Mouse (Mus musculus) inflammation-experienced regulatory T-cells, adult 6 months (primary cell): Measurements from ENCODE around the gene Maml3. TPM values are rescaled to one million over a fixed set of nuclear protein-coding genes. Genes with fewer than 3 reads are reported as not detected.

Source experiments
- ATAC-seq: one replicate; pipeline ENCODE4 v1.8.0; 2017
- polyA plus RNA-seq, 3 experiments: library from polyadenylated mRNA; unstranded; fragments of 100-300 nt; shearing (Covaris generic); gene quantifications; one replicate each; pipeline ENCODE4 v1.2.1; 2017

Gene Maml3
- polyA plus RNA-seq, 3 experiments from 2014 or later, result 0.68 to 2.2 TPM; not detected in 1

DNA sequence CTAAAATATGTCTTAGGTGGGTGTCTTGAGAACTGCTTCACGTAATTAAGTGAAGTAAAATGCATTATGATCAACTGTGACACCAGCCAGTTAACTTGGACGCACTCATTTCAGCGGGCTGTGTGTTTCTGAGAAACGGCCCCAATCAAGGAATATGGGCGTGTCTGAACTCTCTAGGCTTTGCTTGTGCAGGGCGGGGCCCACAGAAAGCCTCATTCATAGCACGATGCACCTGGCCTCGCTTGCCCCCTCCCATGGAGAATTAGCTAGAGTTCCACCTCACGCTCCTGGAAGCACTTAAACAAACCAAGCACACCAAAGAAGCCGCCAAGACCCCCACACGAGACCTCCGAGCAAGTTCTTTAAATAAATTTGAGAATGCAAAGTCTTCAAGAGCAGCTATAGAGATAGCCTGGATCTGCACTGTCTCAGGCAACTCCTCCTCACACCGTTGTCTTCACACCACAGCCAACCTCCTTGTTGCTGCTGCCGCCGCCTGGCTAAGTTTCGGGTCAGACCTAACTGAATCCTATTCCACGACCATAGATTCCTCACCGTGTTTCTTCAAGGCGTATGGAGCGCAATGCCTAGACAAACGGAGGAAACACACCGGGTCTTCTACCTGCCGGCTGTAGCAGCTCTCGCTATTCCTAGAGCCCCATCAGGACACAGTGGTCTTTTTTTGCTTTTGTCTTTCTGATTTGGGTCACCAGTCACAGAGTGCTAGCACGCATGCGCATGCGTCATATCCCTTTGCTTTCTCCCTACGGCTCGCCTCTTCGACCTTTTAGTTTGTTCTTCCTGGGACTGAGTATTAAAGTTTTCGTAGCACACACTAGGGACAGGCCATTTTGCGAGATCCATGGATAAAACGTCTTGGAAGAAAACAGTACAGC, 151.9 kb downstream of the Maml3 start:
- ATAC-seq, result no peak

DNA sequence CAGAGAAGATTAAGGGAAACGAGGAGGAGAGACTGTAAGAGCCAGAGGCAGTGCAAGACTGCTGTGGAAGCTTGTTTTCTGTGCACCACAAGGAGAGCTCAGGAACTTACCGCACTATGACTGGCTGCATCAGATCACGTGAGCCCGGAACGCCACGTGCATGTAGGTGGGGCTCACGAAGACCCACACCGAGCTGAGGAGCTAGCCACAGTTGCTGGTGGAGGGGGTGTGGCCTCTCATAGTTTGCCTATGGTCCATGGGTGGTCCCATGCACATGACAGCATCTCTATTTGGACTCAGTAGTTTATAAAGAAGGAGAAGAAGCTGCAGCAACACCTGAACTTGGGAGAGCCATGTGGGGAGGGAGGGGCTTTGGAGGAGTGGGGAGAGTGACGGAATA, 152.6 kb downstream of the Maml3 start:
- ATAC-seq, result no peak

DNA sequence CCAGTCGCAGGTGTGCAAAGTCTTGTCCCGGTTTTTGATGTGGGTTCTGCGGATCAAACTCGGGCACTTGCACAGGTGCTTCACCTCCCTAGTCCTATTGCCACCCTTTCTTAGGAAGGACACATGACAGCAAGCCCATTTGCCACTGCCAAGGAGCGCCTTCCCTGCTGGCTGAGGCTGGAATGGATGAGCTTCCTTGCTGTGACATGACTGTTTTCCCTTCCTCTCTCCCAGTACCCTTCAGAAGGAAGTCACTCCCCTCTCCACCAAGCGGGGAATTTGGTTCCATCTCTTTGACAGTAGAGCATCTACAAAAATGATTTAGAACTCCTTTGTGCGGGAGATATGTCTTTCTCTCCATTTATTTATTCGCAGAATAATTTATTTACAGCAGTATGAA, 155.2 kb downstream of the Maml3 start:
- no peak for ATAC-seq

DNA sequence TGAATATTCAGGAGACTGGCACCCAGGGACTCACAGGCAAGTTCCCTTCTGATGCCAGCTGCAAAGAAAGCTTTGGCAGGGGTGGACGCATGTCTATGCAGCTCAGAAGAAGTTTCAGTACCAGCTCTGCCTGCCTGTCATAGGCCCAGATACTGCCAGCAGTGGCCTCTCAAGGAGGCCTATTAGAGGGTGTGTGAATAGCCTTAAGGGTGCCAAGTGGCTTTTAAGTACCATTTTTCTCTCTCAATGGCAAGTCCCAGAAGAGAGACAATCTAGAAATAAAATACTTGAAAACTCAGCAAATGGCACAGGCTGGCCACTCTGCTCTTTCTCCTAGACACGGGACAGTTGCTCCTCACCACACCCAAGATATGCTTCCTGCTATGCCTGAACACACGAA, 157.7 kb downstream of the Maml3 start:
- ATAC-seq, result no peak

DNA sequence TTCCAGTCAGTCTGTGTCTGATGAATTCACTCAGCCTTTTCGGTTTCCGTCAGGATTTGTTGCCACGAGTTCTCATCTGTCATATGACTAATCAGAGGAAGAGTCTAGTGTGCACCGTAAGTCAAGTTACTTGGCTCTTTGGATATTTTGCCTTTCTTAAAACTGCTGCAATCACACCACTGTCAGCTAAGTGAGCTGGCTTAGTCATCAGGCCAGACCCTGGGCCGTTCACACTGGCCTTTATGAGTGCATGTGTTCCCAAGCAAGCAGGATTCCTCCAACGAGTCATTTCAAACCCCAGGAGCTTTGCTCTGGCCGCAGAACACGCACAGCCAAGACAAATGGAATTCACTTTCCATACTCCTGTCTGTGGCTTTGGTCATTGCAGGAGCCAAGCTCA, 161.2 kb downstream of the Maml3 start:
- ATAC-seq, result no peak

DNA sequence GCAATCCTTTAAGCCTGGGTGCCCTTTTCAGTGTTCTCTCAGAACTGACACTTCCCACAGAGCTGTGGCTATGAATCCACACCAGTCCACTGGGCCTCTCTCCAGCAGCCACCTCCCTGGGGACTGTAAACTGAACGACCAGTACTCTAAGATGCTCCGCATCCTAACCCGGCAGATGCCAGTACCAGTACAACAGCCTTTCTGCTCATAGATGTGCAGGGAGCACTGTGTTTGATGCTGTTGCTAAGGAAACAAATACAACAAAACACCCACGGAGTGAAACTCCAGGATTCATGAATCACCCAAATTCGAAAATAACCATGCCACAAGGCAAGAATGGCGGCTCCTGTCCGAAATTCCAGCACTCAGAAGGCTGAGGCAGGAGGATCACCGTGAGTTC, 163.1 kb downstream of the Maml3 start:
- no peak for ATAC-seq

DNA sequence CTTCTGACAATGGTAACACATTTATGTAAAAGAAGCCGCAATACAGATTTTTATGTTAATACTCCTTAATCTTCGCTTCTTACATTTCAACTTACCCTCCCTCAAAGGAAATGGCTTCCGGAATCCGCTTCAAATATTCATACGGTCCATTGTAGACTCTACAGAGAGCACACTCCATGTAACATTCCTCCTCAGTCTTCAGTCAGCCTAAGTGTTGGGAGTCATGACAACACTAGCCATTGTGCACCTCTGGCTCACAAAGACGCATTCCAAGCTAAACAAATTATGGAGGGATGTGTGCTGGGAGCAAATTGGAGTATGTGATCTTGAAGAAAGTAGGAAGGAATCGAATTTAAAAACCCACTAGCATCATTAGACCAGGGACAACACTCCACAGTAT, 165.0 kb downstream of the Maml3 start:
- ATAC-seq, result no peak

DNA sequence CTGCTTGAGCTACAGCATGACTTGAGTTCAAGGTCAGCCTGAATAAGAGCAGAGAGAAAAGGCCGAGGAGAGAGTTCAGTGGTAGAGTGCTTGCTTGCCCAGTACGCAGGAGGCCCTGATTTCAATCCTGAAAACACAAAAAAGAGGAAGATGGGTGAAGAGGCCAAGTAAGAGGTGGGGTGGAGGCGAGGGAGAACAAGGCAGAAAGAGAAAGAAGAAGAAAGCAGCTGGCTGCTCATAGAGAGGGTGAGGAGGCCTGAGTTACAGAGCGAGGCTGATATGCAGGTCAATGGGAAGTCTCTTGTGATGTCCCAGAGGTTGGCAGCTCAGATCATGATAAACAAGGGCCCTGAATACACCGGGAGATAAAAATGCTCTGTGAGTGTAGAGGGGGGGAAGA, 165.8 kb downstream of the Maml3 start:
- ATAC-seq, result no peak

DNA sequence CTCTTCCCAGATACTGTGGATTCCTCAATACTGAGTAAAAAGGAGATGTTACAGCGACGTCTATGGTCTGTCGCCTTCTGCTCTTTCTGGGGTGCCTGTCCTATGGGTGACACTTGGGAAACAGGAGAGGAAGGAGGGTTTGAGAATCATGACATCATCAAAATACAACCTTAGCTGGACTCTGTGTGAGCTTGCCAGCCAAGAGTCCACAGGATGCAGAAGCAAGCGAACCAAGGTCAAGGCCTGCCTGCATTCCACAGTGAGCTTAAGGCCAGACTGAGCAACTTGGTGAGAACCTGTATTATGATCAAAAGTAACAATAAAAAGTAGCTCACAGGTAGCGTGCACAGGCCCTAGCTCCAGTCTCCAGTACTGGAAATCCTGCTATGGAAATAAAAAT, 167.7 kb downstream of the Maml3 start:
- no peak for ATAC-seq

DNA sequence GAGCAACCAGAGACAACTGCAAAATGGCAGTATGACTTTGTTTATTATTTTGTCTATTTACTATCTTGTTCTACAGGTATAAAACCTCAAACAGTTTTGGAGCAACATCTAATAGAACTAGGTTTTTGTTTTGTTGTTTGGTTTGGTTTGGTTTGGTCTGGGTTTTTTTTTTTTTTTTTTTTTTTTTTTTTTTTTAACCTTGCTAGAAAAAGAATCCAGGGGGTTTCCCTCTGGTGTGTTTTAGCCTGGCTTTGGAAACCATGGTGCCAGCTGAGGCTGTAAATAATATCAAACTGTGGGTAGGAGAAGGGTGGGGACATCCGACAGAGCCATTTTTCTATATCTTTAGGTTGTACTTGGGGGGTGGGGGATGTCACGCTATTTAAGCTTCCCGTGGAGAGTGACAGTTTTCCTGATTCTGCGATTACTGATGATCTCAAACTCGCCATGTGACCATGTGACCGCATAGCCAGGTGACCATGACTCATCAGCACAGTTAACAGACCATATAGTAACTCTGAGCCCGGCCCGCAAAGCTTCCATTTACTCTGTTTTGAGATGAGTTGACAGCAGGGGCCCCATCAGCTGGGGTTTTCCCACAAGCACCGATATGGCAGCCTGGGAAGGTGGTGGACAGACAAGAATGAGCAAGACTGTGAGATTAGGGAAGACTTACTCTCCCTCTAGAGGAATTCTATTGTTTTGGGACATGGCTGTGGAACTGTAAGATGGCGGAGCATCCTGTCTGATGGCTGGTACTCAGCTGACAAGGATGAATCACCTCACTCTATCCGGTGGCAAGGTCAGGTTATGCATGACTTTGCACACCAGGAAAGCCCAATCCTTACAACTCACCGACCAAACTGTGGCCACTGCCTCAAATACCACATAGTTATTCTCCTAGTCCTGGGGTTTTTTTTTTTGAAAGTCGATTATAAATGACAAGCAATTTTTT, 170.1 kb downstream of the Maml3 start:
- no peak for ATAC-seq

DNA sequence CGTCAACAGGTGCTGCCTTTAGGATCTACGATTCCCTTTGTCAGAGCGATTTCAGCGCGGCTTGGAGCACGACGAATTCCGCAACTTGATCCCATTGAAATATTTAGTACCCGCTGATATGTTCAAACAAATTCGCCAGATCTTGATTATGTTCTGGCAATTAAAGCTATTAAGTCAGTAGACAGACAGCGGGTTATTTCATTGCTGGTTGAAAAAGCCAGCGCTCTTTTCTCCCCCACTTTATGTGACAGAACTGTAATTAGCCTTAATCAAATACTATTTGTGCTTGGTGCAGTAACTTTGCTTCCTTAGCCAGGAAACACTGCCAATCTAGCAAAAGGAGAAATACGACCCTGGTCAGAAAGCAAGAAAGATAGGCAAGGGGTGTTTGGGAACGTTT, 176.7 kb downstream of the Maml3 start:
- no peak for ATAC-seq

DNA sequence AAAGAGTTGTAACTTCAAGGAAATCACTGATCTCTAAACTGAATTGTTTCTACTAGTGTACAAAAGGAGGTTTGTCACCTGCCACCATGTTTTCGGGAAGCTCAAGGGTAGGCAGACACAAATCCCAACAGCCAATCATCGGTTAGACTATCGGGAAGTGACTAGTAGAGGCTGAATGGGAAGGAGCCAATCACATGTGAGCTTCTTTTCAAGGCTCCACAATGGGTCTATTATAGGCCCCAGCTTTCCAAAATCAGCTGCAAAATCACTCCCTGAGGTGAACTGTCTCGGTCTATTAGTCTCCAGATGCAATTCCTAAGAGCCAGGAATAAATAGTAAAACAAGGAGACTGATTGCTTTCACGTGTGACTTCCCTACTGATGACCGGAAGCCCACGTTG, 177.3 kb downstream of the Maml3 start:
- no peak for ATAC-seq

DNA sequence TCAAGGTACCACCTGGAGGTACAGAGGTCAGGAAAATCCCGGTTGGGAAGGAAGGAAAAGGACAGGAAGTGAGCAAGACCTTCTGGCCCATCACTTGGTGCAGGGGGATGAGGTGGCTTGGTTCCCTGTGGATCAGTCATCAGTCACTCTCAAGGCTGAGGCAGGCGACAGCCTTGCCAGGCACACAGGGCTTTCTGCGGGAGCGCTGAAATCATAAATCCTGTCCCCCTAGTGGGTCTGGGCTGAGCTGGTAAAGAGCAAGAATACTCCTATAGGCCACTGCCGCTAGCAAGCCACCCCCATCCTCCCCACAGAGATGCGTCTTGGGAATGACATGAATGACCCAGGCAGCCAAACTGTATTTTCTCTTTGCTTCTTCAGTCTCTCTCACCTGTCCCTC, 177.8 kb downstream of the Maml3 start:
- ATAC-seq, result no peak

DNA sequence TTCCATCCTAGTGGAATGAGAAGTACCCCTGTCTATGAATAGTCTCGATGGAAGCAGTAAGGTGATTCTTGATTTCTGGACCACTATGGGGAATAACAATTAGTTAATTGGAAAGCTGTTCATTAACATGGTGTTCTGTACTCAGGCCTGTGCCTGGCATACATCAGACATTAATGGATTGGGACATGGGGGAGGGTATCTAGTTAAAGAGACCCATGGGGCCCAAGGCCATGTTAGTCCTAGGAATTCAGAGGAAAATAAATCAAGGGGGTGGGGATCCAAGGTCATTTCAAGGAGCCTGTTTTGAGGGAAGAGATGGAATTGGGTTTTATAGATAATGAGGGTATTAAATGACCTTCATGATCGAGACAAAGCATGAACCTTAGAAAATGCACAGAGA, 179.1 kb downstream of the Maml3 start:
- ATAC-seq, result no peak

DNA sequence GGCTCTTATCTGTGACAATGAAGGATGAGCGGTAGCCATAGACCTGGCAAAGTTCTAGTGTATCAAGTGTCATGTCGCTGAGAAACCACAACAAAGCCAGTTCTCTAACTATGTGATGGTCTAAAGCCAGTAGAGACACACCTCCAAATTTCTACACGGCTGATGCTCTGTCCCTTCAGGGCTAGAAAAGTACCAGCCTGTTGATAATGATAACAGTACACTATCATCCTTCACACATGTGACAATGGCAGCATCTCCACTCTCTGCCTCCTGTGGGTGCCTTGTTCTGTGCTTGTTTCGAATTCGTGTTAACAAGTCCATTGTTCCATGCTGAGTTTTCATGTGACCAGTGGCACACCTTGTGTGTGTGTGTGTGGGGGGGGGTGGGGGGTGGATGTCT, 180.2 kb downstream of the Maml3 start:
- no peak for ATAC-seq

DNA sequence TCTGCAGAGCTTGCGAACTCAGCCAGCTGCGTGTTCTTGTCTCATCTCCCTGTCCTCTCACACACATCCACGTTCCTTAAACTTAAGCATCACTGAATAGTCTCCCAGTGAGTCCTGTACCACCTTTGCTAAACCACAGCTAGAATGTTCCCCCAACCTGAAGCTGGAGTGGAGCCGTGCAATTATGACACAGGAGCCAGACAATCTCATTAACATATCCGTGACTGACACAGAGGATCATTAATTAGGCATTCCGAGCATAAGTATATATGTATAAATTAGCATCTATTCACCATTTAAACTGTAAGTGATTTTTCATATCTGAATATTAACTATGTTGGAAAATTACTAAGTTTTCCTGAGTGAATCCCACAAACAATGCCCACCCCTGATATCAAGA, 181.1 kb downstream of the Maml3 start:
- ATAC-seq, result no peak

DNA sequence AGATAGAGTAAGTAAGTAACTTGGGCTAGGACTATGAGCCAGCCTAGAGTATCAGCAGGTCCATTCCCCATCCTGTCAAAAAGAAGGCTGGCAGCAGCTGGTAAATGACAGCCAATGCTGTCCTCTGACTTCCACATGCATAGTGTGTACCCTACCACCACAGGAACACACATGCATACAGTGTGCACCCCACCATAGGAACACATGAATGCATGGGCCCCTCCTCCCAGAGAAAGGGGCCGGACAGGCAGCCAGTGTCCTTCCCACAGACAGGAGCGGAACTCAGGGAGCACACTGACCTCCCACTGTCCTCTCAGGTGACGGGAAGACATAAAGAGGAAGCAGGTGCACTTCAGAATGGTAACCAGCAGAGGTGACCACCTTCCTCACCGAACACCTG, 188.0 kb downstream of the Maml3 start:
- ATAC-seq, result no peak

DNA sequence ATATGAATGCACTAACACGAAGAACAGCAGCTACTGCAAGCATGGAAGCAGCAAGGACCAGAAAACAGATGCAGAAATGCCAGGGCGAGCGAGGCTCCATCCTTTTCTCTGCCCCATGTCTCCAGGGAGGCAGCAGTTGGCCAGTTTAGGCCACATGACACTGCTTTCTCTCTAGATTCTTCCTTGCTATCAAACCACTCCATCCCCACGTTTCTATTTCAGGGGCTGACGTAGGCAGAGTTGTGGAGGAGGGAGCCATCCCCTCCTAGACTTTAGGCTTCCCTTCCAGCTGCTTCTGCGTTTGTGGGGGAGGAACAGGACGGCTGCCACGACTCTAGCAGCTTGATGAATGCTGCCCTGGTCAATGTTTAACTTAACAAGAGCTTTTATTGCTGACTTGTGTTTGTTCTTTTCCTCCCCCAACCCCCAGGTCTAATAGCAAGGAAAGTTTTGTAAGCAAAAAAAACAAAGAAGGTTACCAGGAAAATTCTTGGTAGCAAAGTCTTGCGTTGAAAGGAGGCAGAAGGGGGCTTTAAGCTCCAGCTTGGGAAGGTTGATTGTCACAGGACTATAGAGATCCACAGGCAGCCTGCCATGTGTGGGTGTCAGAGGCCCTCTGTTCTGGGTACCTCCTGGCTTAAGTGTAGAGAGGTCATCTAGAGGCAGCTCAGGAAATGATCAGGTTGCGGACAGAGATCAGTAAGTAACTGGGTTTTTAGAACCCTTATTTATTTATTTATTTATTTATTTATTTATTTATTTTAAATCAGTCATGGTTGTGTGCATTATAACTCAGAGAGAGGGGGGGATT, 188.6 kb downstream of the Maml3 start:
- ATAC-seq, result no peak

DNA sequence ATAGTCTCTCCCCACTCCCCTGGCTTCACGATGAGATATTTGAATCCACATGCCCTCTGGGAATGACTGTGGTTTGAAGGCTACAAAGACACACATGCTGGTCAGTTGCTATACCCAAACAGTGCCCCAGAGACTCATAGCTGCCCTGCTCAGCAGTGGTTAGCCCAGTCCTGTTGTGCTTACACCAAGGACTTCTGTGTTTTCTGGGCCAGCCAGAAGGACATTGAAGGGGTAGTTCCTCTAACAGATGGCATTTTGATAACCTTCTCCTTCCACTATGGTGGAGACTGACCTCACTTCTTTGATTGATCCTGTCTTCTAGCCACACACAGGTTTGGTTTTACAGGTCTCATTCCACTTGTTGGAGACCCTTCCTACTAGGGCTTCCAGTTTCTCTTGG, 189.5 kb downstream of the Maml3 start:
- ATAC-seq, result no peak

DNA sequence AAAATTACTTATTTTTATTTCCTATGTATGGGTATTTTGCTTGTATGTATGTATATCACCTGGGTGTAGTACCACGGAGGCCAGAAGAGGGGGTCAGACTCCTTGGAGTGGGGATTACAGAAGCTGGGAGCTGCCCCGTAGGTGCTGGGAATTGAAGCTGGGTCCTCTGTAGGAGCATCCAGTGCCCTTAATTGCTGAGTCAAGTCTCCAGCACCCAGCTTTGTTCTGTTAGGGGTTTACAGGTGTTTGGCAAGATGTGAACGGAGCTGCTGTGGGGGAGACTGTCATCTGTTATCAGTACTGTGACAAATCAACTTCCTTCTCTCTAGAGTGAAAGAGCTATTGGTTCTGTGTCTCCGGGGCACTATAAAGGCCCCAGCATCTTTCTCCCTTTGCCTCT, 190.0 kb downstream of the Maml3 start:
- ATAC-seq, result no peak

DNA sequence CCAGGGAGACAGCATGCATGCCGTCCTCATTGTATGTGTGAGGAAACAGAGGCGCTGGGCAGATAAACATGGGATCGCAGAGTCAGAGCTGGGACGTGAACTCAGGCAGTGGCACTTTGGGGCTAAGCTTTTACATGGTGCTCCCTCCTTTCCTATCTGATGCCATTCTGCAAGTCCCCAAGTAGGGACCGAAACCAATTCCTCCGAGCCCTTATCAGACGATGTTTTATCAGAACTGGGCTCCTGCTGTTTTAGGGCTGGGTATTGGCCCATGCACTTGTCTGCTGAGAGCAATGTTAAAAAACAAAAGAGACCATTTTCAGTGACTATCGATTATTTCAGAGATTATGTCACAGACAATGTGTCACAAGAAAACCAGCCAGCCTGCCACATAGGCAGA, 191.4 kb downstream of the Maml3 start:
- no peak for ATAC-seq

DNA sequence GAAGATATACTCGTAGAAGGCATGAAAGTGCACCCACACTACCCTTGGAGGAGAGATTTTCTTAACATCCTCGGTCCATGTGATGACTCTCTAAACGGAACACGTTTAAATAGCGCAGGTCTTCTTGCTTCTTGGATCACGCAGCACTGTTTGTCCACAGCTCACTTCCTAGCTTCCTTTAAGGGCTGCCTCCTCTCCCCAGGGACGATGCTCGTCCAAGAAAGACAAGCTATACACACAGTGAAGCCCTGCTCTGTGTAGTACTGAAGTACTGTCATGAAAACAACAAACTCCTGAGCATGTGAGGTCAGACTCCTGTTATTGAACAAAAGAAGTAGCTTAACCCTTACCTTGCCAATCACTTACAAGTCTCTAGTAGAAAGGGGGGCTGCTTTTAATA, 192.7 kb downstream of the Maml3 start:
- ATAC-seq, result no peak

DNA sequence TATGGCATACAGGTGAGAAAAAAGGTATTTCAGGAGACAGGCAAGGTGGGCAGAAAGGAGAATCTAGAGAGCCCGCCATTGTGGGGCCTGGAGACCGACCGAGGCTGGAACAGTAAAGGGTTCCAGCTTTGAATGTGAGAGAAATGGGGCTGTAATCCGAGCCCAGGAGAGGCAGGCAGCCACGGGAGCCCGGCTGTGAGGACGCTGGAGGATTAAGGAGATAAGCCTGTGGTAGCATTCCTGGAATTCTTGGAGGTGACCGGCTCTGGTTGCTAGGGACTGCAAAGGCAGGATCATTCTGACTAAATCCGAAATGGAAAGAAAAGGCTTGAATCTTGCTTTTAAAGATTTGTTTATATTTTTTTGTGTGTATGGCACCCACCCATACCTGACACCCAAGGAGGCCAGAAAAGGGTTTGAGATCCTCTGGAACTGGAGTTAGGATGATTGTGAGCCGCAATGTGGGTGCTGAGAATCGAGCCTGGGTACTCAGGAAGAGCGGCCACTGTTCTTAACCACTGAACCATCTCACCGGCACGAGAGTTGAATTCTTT, 196.4 kb downstream of the Maml3 start:
- ATAC-seq, result no peak
